Mouse (Mus musculus): Measurements from ENCODE around the gene Slc35f5. TPM values are rescaled to one million over a fixed set of nuclear protein-coding genes. Genes with fewer than 3 reads are reported as not detected.

Slc35f5 gene
- 35.4 and 53.0 TPM in 2 replicates for polyA plus RNA-seq (2012; rRNA removed)

GRCm38 (mm10) chr1:125560259-125561192 is at the start of gene Slc35f5:
TSS of gene Slc35f5 (plus strand) at chr1:125560595.

Other genes starting within 250 kb of the Slc35f5 start
- 57.0 and 58.9 TPM in 2 replicates for gene Actr3, start 124.9 kb upstream of the Slc35f5 start, polyA plus RNA-seq (2012; rRNA removed)
- 7.2 and 8.8 TPM in 2 replicates for gene Gpr39, start 116.4 kb downstream of the Slc35f5 start, polyA plus RNA-seq (2012; rRNA removed)